Mouse (Mus musculus) liver, adult 2 months (tissue): ENCODE results near the gene Dclre1b.
"Not testable (repeated sequence)": the region's sequence is repeated elsewhere in the genome, so short reads cannot be mapped to it uniquely, and the experiment has no call there.

ENCODE experiments used
- CTCF ChIP-seq: fragments of 200-500 bp; IDR thresholded peaks from 2 replicates; pipeline ENCODE4 v1.5.1; 2011; ENCODE audit warnings: low read depth, low read length, control low read depth
- POLR2A ChIP-seq: fragments of 200-500 bp; IDR thresholded peaks from 2 replicates; pipeline ENCODE4 v1.6.1; 2011; ENCODE audit warnings: low read length, control low read depth; ENCODE audit not compliant: insufficient read depth; ENCODE audit errors: extremely low read depth

DNA sequence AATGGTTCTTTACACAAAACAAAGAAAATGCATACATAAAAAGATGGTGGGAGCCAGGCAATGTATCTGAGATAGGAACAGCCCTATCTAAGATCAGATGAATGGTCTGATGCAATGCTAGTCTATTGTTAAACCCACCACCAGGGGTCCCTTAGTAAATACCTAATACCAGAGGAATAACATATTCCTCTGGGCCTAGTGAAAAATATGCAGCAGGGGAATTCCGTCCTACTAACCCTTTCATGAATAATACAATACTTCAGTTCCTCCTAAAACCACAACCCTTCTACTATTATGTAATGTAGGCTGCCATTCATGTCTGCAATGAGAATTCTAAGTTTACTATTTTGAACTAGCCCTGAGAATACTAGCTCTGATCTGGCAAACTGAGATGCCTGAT lies 21.4 kb upstream of the Dclre1b start:
- TF ChIP-seq CTCF, POLR2A: not testable (repeated sequence)
